Mouse (Mus musculus) heart, postnatal 36 days (tissue): ENCODE measurements around the gene Gm20388. TPM values are rescaled to one million over a fixed set of nuclear protein-coding genes. Genes with fewer than 3 reads are reported as not detected.

Experiments
- DNase-seq, 2 experiments: peaks; one replicate each; pipeline ENCODE4 v3.0.0; 2021 to 2022
- intact Hi-C: fragments of 180-260 bp; cut with DNase I; formaldehyde crosslinking; loops from one replicate; pipeline ENCODE4 v1.15.1; 2025
- total RNA-seq, 2 experiments: library from RNA; stranded (reverse); gene quantifications; 2 replicates each; pipeline ENCODE4 v1.2.3; 2021

Gm20388 gene
- total RNA-seq, 2 experiments from 2014 or later = 3.5 to 4.9 TPM

- DNase-seq = peak in 1 of 2 experiments; percentile 25
- intact Hi-C loops = no loop called here
These were observed 2519.5 kb downstream of the Gm20388 start for GRCm38 (mm10) chr8:122430058-122430636.

GRCm38 (mm10) chr8:122430646-122431045 lies 2520.0 kb downstream of the Gm20388 start:
- DNase-seq = no peak
- intact Hi-C loops = no loop called here

DNA sequence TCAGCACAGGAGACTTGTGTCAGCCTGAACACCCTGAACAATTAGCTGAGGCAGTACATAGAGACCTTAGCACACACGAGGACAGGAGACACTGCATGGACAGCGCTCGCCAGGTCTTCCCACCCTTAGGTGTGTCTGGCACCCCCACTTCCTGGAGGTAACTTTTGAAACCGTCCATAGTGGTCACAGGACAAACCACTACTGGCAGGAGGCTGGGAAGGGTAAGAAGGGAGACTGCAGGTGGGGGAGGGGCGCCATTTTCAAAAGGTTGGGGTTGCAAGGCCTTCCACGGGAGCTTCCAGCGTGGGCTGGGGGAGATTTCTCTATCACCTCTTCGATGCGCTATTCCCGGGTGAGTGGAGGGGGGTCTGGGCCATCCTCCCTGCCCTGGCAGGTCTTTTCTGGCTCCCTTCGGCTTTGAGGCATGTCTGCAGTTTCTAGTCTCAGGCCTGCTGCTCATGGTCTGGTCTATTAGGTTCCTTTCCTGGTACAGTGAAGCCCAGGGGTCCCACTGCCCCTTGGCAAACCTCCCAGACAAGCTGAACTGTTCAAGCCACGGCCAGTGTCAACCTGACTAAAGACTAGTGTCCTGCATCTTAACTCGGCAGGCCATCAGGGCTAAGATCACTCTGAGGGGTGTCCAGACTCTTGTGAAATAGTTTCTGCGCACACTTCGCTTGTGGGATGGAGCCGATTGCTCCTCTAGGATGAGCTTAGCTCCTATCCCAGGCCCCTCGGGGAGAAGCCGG lies 2521.2 kb downstream of the Gm20388 start:
- intact Hi-C loops = no loop called here
- peak; percentile 26 to 35 for DNase-seq

DNA sequence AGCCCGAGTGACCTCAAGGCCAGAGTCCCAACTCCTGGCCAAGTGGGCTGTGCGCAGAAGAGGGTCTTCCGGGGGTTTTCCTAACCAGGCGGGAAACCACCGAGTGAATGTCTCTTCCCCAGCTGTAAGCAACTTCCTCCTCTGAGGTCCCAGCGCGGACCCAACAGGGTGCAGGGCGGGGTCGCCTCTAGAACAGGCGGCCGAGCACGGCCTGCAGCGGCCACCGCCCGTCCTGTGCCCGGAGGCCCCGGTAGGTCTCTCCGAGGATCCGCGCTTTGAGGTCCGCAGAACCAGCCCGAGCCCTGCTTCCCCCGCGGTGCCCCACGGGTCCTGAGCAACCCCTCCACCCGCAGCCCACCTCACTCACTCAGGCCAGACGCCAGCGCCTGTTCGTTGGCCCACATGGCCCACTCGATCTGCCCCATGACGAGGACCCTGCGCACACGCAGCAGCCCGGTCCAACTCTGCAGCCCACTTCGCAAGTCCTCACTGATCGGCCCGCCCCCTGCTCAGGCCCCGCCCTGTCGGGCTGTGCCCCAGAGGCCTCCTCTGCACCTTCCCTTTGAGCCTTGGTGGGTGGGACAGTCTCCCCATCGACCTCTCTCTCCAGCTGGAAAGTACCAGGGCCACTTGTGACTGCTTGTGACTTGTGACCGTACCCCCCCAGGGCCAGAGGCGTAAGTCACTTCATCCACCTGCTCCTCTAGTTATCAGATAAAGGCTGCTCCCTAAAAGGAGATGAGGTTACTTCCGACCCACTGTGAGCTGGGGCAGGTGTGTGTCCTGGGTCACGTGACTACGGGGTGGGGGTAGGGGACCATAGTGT lies 2522.0 kb downstream of the Gm20388 start, which contains the start of gene Cyba:
Cyba (minus strand) TSS at position 488 of the 826 bp plus-strand sequence.
- intact Hi-C loops = no loop called here
- DNase-seq = peak; percentile 79 to 82

DNA sequence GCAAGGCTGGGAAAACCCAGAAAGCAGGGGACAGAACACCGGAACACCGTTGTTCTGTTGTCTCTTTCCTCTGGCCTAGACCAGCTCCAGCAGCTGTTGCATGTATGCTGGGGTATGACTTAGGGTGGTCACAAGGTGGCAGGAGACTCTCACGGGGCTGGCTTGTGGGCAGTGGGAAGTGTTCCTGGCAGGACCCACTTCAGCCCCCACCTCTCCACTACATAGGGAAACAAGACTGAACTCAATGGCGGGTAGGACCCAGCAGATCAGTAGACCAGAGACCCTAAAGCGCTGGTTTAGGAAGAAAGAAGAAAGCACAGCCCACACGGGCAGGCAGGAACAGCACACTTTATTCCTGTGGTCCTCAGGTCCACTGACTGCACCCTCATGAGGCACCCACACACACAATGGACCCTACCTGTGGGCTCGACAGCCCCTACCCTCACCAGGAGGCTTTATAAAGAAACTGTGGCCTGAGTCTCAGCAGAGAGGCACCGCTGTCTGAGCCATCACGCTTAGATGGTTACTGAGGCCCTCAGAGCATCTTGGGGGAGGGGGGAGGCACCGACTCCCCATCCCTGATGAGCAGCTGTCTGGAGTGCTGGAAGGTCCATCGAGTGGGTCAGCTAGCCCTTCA lies 2522.7 kb downstream of the Gm20388 start:
- intact Hi-C loops = no loop called here
- no peak for DNase-seq

GRCm38 (mm10) chr8:122435375-122435774 lies 2524.7 kb downstream of the Gm20388 start:
- no peak for DNase-seq
- intact Hi-C loops = no loop called here

- intact Hi-C loops = loop anchor here (2.0 kb wide), 1 partner anchor 55 kb away; no protein-coding TSS in a partner anchor
These were observed 2525.5 kb downstream of the Gm20388 start for GRCm38 (mm10) chr8:122436146-122436545.

DNA sequence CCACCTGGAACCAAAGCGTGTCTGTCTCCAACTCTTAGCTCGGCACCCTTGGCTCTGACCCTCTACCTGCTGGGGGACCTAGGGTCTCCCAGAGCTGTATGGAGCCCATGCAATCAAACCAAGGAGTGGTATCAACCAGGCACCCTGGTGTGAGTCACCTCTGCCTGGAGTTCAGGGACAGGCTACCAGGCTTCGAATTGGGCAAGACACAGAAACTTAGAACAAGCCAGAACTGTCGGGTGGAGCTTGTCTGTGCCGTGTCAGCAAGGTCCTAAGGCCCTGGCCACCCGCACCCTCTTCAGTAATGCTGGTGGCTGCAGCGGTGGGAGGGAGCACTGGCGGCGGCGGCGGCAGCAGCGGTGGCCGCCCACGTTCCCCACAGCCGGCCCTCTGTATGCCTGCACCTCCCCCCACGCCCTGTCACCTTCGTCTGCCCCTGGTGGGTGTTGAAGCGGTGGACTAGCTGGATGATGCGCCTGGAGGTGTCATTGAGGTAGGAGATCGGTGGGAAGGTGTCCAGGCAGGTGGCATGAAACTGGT lies 2526.0 kb downstream of the Gm20388 start:
- intact Hi-C loops = loop anchor here (2.0 kb wide), 1 partner anchor 56 kb away; no protein-coding TSS in a partner anchor
- DNase-seq = no peak

More at GRCm38 (mm10) chr8:122436146-122436545, 2525.5 kb downstream of the Gm20388 start:
- no peak for DNase-seq

- intact Hi-C loops = loop anchor here (2.0 kb wide), 1 partner anchor 57 kb away; no protein-coding TSS in a partner anchor
- DNase-seq = no peak
These were observed 2527.2 kb downstream of the Gm20388 start for GRCm38 (mm10) chr8:122437708-122438331.

GRCm38 (mm10) chr8:122439336-122439735 lies 2528.7 kb downstream of the Gm20388 start:
- intact Hi-C loops = no loop called here
- no peak for DNase-seq

- no peak for DNase-seq
- intact Hi-C loops = loop anchor here (5.0 kb wide), 1 partner anchor 164 kb away; no protein-coding TSS in a partner anchor
These were observed 2530.7 kb downstream of the Gm20388 start for GRCm38 (mm10) chr8:122441326-122441725.

DNA sequence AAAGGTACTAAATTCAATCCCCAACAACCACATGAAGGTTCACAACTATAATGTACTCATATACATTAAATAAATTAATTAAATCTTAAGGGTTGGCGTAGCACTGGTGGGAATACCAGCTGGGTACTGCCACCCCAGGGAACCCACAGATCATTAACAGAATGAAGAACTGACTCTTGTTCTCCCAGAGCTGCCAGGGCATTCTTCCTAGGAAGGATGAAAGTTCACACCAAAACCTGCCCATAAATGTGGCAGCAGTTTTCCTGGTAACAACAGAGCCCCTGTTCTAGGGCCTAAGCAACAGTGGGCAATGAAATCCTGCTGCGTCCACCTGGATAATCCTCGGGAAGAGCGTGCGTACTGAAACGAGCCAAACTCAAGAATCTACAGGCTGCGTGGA lies 2531.7 kb downstream of the Gm20388 start:
- DNase-seq = no peak
- intact Hi-C loops = loop anchor here (5.0 kb wide), 1 partner anchor 165 kb away; no protein-coding TSS in a partner anchor

GRCm38 (mm10) chr8:122442781-122443180 lies 2532.1 kb downstream of the Gm20388 start:
- intact Hi-C loops = loop anchor here (5.0 kb wide), 1 partner anchor 165 kb away; no protein-coding TSS in a partner anchor
- DNase-seq = no peak

- intact Hi-C loops = loop anchor here (5.0 kb wide), 1 partner anchor 166 kb away; no protein-coding TSS in a partner anchor
- DNase-seq = peak; percentile 96 to 97
These were observed 2532.8 kb downstream of the Gm20388 start, which contains the start of gene Mvd for GRCm38 (mm10) chr8:122443262-122444006. TSS of gene Mvd (minus strand) at chr8:122443422.

GRCm38 (mm10) chr8:122444058-122444748 lies 2533.6 kb downstream of the Gm20388 start:
- intact Hi-C loops = loop anchor here (5.0 kb wide), 1 partner anchor 167 kb away; no protein-coding TSS in a partner anchor
- DNase-seq = peak; percentile 85 to 86

GRCm38 (mm10) chr8:122445203-122445602 lies 2534.6 kb downstream of the Gm20388 start:
- no peak for DNase-seq
- intact Hi-C loops = loop anchor here (1.0 kb wide), 1 partner anchor 30 kb away; no protein-coding TSS in a partner anchor

GRCm38 (mm10) chr8:122451161-122451703 lies 2540.6 kb downstream of the Gm20388 start:
- intact Hi-C loops = no loop called here
- DNase-seq = peak in 1 of 2 experiments; percentile 55
